Mouse (Mus musculus) stomach, embryonic 16.5 days (tissue): Measurements from ENCODE around the gene Esr2. TPM values are rescaled to one million over a fixed set of nuclear protein-coding genes. Genes with fewer than 3 reads are reported as not detected.

Source experiments
- ATAC-seq: fragments of 200-750 bp; cut with Nextera tagmentation; 2 replicates; pipeline ENCODE4 v1.8.0; 2017; ENCODE audit warnings: moderate number of reproducible peaks, moderate TSS enrichment; ENCODE audit not compliant: insufficient read depth, low FRiP score
- H3K27ac ChIP-seq: fragments of 300-500 bp; sonication (generic); 2 replicates; pipeline ENCODE4 v1.5.1; 2014; ENCODE audit warnings: low read length
- H3K27me3 ChIP-seq: fragments of 300-500 bp; sonication (generic); 2 replicates; pipeline ENCODE4 v1.6.1; 2014; ENCODE audit warnings: low read length, control low read depth, mixed read lengths; ENCODE audit not compliant: control insufficient read depth, insufficient read depth
- H3K36me3 ChIP-seq: fragments of 300-500 bp; sonication (generic); 2 replicates; pipeline ENCODE4 v1.6.1; 2014; ENCODE audit warnings: low read length; ENCODE audit not compliant: control insufficient read depth, insufficient read depth
- H3K4me1 ChIP-seq: fragments of 300-500 bp; sonication (generic); 2 replicates; pipeline ENCODE4 v1.6.1; 2014; ENCODE audit warnings: low read length, control low read depth, mixed read lengths; ENCODE audit not compliant: control insufficient read depth, insufficient read depth
- H3K4me2 ChIP-seq: fragments of 300-500 bp; sonication (generic); 2 replicates; pipeline ENCODE4 v1.6.1; 2014; ENCODE audit warnings: low read depth, low read length, mixed read lengths
- H3K4me3 ChIP-seq: fragments of 300-500 bp; sonication (generic); replicated peaks from 2 replicates; pipeline ENCODE4 v1.5.1; 2014; ENCODE audit warnings: mild to moderate bottlenecking, low read length
- H3K9ac ChIP-seq: fragments of 300-500 bp; sonication (generic); 2 replicates; pipeline ENCODE4 v1.6.1; 2014; ENCODE audit warnings: low read length
- H3K9me3 ChIP-seq: fragments of 300-500 bp; sonication (generic); replicated peaks from 2 replicates; pipeline ENCODE4 v1.6.1; 2016; ENCODE audit warnings: low read length, control low read depth; ENCODE audit not compliant: control insufficient read depth
- WGBS: fragments of 180-500 bp; shearing (Covaris S2); extraction: QIAGEN DNeasy Blood & Tissue Kit; methylation state at CpG from one replicate; pipeline ENCODE4 v1.1.7; 2014; 5-methylcytosine and 5-hydroxymethylcytosine counted together
- polyA plus RNA-seq: library from polyadenylated mRNA; unstranded; fragments of >200 nt; fragmentation: Nextera tagmentation; extraction: Ambion mirVana; gene quantifications from 2 replicates; pipeline ENCODE4 v1.2.1, GENCODE M21; 2015

Gene Esr2
- polyA plus RNA-seq, 1 experiment from 2014 or later: 0.06 TPM

DNA sequence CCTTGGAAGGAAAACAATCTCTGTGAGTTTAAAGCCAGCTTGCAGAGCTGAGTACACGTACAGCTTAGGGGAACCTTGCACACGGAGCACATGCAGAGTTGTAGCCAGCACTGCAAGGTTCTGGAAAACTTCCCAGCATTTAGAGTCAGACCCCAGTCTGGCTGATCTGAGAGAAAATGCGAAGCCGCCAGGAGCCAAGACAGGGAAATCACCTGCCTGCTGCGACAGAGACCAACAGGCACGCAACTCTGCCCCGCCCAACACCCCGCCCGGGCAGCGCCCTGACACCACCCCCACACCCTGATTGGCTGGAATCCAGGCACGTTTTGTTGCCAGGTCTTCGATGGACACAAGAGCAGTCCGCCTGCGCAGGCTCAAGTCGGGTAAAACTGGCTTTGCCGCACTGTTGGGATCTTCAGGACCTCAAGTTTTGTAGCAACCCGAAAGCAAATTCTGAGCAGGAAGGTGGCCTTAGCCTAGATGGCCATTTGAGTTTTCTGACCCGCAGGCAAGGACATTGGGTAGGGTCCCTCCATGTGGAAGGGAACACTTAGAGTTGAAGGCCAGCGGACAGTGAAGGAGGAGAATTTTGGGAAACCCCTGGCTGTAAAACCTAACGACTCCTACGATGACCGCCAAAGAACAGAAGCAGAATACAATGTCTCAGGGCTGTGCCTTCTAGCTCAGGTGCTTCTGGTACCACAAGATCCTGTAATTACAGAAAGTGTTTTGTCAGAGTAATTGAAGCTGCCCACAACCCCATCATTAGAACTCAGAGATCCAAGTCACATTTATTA lies 19.1 kb upstream of the Esr2 start:
- ATAC-seq: peak; percentile 92
- Histone ChIP-seq H3K27ac (peak overlapping the region; percentile 67), H3K4me3 (peak overlapping the region; percentile 40), H3K36me3 (no peaks in the 10 kb centered on the region), H3K4me2 (peak overlapping the region; percentile 85), H3K9me3 (no peaks in the 10 kb centered on the region), H3K9ac (peak overlapping the region; percentile 68), H3K4me1 (peaks cover 8% of the 10 kb centered on the region), H3K27me3 (no peaks in the 10 kb centered on the region)
- WGBS: under 1% methylated on average over 22 of the region's 22 CpGs

DNA sequence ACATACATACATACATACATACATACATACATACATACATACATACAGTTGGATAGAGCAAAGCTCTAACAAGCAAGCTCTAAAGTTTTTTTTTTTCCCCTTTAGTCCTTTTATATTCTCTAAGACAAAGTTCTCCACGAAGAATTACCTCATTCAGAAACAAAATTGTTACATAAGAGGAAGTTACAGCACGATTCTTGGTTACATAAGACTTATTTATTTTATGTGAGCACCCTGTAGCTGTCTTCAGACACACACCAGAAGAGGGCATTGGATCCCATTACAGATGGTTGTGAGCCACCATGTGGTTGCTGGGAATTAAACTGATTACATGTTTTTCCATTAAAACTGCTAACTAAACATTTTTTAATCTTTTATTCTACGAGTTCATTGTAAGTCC lies 17.5 kb upstream of the Esr2 start:
- Histone ChIP-seq H3K27me3 (no peaks in the 10 kb centered on the region), H3K4me3 (no peak overlapping the region)
- WGBS: 48% methylated on average over 3 of the region's 3 CpGs

DNA sequence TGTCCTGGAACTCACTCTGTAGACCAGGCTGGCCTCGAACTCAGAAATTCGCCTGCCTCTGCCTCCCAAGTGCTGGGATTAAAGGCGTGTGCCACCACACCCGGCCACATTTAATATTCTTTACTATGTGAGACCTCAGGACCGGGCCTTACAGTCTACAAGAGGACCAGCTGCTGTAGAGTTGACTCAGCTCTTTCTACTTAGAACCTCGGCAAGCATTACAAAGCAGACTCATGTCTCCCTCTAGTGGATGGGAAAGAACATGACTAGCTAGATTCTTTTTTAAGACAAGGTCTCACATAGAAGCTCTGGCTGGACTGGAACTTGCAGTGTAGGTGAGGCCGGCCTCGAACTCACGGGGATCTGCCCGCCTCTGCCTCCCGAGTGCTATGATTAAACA lies 13.9 kb upstream of the Esr2 start:
- Histone ChIP-seq H3K36me3 (no peaks in the 10 kb centered on the region), H3K4me1 (0 out of 2 replicates have a peak, but pooled peaks cover 5% of the 10 kb centered on the region), H3K4me2 (no peak overlapping the region), H3K9ac (no peak overlapping the region), H3K27ac (no peak overlapping the region), H3K4me3 (no peak overlapping the region), H3K9me3 (no peaks in the 10 kb centered on the region), H3K27me3 (no peaks in the 10 kb centered on the region)
- 44% methylated on average over 11 of the region's 11 CpGs for WGBS
- no peak for ATAC-seq

More for the DNA sequence above, 17.5 kb upstream of the Esr2 start:
- peaks cover 8% of the 10 kb centered on the region for H3K4me1 ChIP-seq
- H3K36me3 ChIP-seq: no peaks in the 10 kb centered on the region
- H3K9ac ChIP-seq: no peak overlapping the region
- no peak overlapping the region for H3K4me2 ChIP-seq
- H3K27ac ChIP-seq: no peak overlapping the region
- no peak for ATAC-seq
- H3K9me3 ChIP-seq: no peaks in the 10 kb centered on the region

DNA sequence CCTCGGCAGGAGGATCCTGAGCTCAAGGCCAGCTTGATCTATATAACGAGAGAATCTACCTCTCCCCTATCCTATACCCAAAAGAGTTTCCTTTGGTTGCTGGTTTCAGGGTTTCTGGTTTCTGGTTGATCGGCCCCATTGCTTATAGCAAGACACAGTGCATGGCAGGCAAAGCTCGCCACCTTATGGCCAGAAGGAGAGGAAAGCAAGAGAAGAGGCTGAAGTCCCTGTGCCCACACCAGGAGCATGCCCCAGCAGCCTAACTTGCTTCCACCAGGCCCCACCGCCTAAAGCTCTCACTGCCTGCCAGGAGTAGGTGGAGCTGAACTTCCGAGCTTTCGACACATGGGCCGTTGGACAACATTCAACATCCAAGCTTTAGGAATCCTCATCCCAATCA lies 10.8 kb upstream of the Esr2 start:
- no peaks in the 10 kb centered on the region for H3K36me3 ChIP-seq
- no peak overlapping the region for H3K9ac ChIP-seq
- no peaks in the 10 kb centered on the region for H3K9me3 ChIP-seq
- no peak for ATAC-seq
- no peak overlapping the region for H3K4me2 ChIP-seq
- H3K4me3 ChIP-seq: no peak overlapping the region
- H3K27me3 ChIP-seq: no peaks in the 10 kb centered on the region
- 34% methylated on average over 8 of the region's 8 CpGs for WGBS
- H3K27ac ChIP-seq: no peak overlapping the region
- H3K4me1 ChIP-seq: no peaks in the 10 kb centered on the region

DNA sequence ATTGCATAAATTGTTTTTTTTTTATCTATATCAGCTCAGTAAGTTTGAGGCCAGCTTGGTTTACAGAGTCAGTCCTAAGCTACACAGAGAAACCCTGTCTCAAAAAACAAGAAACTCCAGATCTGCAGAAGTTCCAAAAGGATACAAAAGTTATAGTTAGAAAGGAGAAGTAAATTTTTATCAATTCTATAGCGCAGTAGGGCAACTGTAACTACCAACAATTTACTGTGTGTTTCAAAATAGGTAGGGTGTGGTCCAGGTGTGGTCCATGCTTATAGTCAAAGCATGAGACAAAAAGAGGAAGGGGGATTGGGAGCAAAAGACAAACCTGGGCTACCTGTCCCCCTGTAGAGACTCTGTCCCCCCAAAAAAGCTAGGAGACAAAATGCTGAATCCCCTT lies 9.4 kb upstream of the Esr2 start:
- H3K9ac ChIP-seq: no peak overlapping the region
- 93% methylated on average over 1 of the region's 1 CpGs for WGBS
- no peak overlapping the region for H3K4me2 ChIP-seq
- H3K4me3 ChIP-seq: no peak overlapping the region
- no peaks in the 10 kb centered on the region for H3K4me1 ChIP-seq
- H3K36me3 ChIP-seq: no peaks in the 10 kb centered on the region
- no peaks in the 10 kb centered on the region for H3K9me3 ChIP-seq
- no peaks in the 10 kb centered on the region for H3K27me3 ChIP-seq
- no peak for ATAC-seq
- no peak overlapping the region for H3K27ac ChIP-seq

DNA sequence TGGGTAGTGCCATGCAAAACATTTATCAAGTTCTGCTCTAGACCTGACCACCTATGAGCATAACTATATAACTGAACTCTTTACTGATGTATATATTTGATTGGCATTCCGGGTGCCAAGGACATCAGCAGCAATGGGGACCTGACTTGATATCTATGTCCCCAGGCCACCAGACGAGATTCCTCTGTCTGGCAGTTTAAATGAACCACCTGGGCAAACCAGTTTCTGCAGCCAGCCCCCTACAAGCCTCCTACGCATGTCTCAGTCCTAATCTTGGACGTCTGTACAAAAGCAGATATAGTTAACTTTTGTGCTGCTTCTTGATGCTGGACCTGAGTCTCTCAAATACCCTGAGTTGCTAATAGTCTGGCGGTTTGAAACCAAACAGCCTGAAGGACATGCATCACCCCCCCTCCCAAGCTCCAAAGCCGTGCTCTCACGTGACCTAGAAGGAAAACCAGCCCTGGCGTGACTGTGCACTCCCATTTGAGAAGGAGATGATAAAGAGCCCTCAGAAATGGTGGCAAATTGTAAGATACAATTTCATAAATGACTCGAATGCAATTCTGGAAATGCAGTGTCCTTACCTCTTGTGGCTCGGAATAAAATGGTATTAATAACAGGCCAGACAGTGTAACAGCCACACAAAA lies 8.2 kb upstream of the Esr2 start:
- Histone ChIP-seq H3K4me3 (no peak overlapping the region), H3K36me3 (no peaks in the 10 kb centered on the region), H3K9ac (no peak overlapping the region), H3K27ac (no peak overlapping the region), H3K9me3 (no peaks in the 10 kb centered on the region), H3K27me3 (no peaks in the 10 kb centered on the region), H3K4me1 (no peaks in the 10 kb centered on the region), H3K4me2 (no peak overlapping the region)
- no peak for ATAC-seq
- whole genome bisulfite sequencing: 49% methylated on average over 10 of the region's 10 CpGs

DNA sequence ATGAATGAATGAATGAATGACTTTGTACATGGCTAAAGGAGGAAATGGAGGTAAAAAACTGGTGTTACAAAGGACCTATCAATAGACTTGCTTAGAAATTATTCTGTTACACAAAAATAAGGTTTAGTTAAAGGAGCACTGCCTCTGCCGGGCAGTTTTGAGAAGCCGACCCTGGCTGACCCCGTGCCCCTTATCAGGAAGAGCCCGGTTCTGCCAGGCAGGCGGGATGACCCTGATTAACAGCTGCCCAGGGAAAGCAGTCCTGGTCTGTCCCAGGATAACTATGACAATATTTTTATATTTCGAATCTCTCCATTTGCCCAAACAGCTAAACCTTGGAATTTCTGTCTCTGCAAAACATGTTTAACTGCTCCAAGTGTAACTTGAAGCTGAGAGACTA lies 7.2 kb upstream of the Esr2 start:
- no peaks in the 10 kb centered on the region for H3K27me3 ChIP-seq
- H3K4me1 ChIP-seq: no peaks in the 10 kb centered on the region
- no peak overlapping the region for H3K4me2 ChIP-seq
- H3K4me3 ChIP-seq: no peak overlapping the region
- H3K9ac ChIP-seq: no peak overlapping the region
- no peak for ATAC-seq
- H3K9me3 ChIP-seq: no peaks in the 10 kb centered on the region
- 60% methylated on average over 6 of the region's 6 CpGs for WGBS
- no peaks in the 10 kb centered on the region for H3K36me3 ChIP-seq
- H3K27ac ChIP-seq: no peak overlapping the region

DNA sequence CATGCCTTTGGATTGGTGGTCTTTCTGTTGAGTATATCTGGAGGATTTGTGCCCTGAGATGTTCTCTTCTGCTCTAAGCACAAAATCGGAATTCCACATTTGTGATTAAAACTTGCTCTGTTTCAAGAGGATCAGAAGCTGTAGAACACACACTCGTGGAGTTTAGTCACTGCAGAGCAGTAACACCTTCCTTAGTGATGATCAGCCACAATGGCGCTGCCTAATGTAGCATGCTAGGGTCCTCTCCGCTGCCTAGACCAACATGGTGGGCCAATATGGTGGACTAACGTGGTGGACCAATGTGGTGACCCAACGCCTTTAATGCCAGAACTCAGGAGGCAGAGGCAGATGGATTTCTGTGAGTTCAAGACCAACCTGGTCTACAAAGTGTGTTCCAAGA lies 5.8 kb upstream of the Esr2 start:
- WGBS: 91% methylated on average over 6 of the region's 6 CpGs
- no peaks in the 10 kb centered on the region for H3K36me3 ChIP-seq
- no peak for ATAC-seq
- no peaks in the 10 kb centered on the region for H3K4me1 ChIP-seq
- H3K27me3 ChIP-seq: no peaks in the 10 kb centered on the region
- H3K27ac ChIP-seq: no peak overlapping the region
- H3K9ac ChIP-seq: no peak overlapping the region
- H3K9me3 ChIP-seq: no peaks in the 10 kb centered on the region
- H3K4me2 ChIP-seq: no peak overlapping the region
- H3K4me3 ChIP-seq: no peak overlapping the region

DNA sequence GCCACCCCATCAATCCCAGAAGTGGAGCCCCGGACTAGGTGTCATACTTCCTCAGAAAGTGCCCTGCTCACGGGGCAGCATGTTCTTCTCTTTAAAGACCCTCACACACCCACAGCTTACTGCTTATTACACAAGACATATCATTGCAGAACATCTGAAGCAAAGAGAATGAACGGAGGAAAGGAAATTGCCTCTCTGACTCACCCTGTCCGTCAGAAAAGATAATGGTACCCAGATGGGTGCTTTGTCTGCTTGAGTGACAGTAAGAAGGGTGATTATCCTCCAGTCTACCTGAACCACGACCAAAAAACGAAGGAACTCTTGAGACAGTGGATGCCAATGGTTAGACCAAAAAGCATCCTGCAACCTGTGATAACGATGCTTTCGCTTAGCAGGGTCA lies 4.4 kb upstream of the Esr2 start:
- 70% methylated on average over 8 of the region's 8 CpGs for WGBS
- Histone ChIP-seq H3K4me2 (no peak overlapping the region), H3K36me3 (no peaks in the 10 kb centered on the region), H3K4me3 (no peak overlapping the region), H3K9me3 (no peaks in the 10 kb centered on the region), H3K27ac (no peak overlapping the region), H3K9ac (no peak overlapping the region), H3K27me3 (no peaks in the 10 kb centered on the region), H3K4me1 (no peaks in the 10 kb centered on the region)
- no peak for ATAC-seq
